Mouse (Mus musculus): ENCODE data around the gene Mms19.
"Not testable (repeated sequence)": the region's sequence is repeated elsewhere in the genome, so short reads cannot be mapped to it uniquely, and the experiment has no call there.

The Mms19 gene

GRCm38 (mm10) chr19:41933179-41934086 lies 47.5 kb downstream of the Mms19 start, which contains the start of the genes Exosc1 and Zdhhc16:
TSS of gene Exosc1 (minus strand) at chr19:41933423.
TSS of gene Zdhhc16 (plus strand) at chr19:41933480.
- DNase-seq: peak; percentile 96

DNA sequence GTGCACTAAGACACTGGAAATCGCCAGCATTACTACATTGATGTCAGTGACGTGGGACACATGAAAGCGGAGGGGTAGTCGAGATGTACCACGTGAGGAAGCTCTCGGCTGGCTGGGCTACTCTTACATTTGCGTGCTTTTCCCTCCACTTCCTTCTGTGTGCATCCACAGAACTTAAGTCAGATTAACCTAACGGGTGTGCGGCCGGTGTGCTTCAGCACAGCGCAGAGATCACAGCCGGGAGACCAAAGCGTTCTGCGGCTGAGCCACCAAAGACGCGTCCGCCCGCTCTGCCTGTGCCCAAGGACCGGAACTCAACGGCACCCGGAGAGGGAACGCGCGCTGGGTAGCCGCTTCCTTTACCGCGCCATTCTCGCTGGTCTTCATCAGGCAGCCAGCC lies 48.3 kb downstream of the Mms19 start:
- DNase-seq: no peak

DNA sequence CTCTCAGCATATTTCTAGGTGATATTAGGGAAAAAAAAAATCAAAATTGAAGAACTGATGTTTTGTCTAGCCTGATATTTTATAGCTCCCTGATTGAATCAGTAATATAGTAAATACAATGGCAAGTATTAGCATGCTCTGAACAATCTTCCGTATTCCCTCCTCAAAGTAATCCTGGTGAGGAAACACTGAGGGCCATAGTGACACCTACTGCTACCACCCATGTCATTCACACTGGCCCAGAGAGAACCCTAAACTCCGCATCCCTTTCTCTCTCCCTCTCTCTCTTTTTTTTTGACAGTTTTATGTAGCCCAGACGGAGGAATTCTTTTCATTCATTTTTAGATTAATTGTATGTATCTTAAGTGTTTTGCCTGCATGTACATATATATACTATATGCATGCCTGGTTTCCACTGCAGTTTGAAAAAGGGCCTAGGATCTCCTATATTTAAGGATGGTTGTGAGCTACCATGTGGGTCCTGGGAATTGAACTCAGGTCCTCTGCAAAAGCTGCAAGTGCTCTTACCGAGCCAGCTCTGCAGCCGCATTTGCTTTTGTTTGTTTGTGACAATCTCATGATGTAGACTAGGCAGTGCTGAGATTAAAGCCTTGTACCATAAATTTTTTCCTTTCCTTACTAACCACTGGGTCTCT lies 60.4 kb downstream of the Mms19 start:
- DNase-seq: no peak

DNA sequence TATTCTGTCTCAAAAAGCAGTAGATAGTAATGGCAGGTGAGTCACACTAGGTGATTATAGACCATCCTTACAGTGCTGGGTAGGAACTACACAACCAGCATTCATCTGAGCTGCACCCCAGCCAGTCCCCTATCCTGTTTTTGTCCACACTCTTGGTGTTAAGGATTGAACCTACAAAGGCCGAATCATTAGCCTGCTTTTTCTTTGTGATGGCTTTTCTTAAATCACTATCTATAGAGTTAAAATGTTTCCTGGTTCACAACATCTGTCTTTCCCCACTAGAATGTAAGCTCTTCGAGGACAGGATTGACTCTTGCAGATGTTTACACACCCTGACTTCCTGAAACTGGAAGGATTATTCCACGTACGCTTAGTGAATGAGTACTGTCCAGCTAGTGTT lies 61.5 kb downstream of the Mms19 start:
- DNase-seq: no peak

- DNase-seq: no peak
These were observed 64.1 kb downstream of the Mms19 start for GRCm38 (mm10) chr19:41916853-41917252.

GRCm38 (mm10) chr19:41915294-41915693 lies 65.7 kb downstream of the Mms19 start:
- no peak for DNase-seq

GRCm38 (mm10) chr19:41914592-41914882 lies 66.4 kb downstream of the Mms19 start:
- not testable (repeated sequence) for DNase-seq

- DNase-seq: no peak
These were observed 67.0 kb downstream of the Mms19 start for GRCm38 (mm10) chr19:41913774-41914591.

- DNase-seq: peak in 1 of 2 experiments; percentile 33
These were observed 68.6 kb downstream of the Mms19 start for GRCm38 (mm10) chr19:41912121-41913080.

DNA sequence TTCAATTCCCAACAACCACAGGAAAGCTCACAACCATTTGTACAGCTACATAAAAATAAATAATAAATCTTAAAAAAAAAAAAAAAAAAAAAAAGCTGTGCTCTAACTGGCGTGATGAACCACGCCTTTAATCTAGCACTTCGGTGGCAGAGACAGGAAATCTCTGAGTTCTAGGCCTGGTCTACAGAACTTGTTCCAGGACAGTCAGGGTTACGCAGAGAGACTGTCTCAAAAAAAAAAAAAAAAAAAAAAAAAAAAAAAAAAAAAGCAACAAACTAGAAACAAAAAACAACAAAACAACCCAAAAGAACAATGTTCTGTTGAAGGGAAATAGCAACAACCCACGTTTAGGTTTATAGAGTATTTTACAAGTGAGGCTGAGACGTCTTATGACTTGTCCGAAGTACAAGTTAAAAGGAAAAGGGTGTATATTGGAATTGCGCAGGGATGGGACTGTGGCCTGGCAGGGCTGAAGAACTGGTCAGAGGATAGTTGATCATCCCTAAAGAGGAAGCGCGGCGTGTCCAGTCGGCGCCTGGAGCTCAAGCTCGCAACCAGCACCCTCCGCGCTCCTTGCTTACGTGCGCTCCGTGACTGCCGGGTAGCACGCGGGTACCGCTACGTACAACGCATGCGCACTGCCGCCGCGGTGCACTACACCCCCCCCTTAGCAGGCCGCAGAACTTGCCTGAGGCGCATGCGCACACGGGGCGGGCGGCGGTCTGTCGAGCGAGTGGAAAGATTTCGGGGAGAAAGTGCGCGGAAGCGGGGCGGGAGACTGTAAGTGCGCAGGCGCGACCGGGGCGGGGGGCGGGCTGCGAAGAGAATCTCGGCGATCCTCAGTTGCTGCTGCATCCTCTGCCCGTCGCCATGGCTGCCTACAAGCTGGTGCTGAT lies 69.5 kb downstream of the Mms19 start, which contains the start of gene Pgam1:
Gene Pgam1, plus strand, starts transcription at position 746 of the 896 bp plus-strand sequence.
- peak; percentile 92 to 96 for DNase-seq

DNA sequence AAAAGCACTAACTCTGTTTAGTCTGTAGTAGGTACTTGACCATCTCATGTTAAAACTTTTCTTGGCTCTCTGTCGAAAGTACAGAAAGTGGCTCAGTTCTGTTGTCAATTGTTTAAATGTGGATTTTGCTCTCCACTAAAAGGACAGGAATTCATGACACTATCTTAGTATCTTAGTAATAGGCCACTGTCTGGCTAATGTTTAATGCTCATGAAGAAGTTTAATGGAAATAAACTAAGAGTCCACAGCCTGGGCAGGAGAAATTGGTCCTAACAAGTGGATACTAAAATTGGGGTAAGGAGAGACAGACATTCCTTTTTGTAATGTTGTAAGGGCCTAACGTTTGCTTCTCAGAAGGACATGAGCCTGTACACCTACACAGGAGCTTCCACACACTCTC lies 70.6 kb downstream of the Mms19 start:
- no peak for DNase-seq

DNA sequence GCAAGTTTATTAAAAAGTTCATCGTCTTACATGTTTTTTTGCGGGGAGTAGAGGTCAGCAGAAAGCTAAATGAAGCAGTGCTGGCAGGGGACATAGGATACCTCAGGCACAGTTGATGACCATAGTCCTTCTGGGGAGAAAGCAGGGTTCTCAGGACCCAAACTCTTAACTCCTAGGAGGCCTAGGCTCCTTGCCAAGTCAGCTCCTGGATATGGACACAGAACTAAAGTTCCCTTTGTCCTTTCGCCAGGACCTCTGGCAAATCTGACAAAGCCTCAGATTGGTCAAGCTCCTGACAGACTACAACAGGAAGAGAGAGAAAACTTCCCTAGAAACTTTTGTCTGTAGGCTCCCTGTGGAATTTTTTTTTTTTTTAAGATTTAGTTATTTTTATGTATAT lies 72.2 kb downstream of the Mms19 start:
- no peak for DNase-seq

DNA sequence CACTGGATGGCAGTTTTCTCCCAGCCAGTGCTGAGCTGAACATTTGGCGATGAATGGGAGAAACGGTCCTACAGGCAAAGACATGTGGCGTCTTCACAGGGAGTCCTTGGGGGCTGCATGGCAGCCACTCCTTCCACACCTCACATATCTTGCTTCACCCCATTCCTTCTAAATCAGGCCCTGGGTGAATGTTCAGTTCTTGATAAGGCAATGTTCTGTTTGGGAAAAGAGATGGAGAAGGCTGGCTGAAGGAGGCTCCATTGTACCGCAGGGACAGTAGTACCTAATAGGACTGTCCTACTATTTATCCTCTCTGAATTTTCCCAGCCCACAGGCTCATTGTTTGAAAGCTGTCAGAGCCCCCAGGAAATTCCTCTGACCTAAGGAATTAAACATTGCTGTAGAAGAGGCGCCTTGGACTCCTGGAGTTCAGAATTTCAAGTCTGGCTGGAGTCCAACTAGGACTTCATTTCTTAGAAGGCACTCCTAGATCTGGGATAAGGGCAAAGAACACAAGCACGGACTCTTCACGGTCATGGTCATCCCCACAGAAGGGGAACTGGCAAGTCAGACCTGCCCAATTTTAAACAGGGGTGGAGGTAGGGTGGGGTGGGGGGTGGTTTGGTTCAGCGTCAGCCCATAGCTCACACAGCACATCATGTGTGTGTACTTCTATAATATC lies 73.7 kb downstream of the Mms19 start:
- DNase-seq: no peak

- no peak for DNase-seq
These were observed 74.5 kb downstream of the Mms19 start for GRCm38 (mm10) chr19:41906311-41907078.

DNA sequence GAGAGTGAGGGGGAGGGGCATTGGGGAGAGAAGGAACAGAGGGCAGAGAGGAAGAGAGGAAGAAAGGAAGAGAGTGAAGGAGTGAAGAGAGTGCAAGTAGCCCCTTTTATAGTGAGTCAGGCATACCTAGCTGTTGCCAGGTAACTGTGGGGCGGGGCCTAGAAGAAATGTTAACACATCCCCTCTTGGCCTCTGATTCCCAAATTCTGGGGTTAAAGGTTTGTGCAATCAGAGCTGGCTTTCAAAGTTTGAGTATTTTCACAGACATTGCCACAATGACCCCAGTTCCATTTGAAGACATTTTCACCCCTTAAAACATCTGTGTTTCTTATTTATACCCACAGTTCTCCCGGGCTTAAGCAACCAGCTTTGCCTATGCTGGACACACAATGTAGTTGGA lies 75.7 kb downstream of the Mms19 start:
- no peak for DNase-seq

GRCm38 (mm10) chr19:41902848-41903593 lies 77.9 kb downstream of the Mms19 start:
- no peak for DNase-seq

DNA sequence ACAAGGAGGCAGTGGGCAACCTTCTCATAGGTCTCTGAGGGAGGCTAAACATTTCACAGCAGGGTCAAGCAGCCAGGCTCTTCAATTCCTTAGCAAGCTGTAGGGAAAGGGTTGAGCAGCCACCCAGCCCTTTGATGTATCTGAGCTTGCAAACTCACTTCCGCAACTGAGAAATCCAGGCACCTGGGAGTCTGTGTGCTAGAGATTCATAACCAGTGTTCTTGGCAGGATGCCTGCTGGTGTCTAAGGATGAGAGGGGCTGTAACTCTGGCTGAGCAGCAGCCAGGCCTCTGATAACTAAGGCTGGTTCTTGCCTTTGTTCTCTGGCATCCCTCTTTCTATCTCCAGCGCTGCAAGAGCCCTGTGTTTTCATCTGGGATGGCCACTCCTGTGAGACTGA lies 79.3 kb downstream of the Mms19 start:
- DNase-seq: no peak

DNA sequence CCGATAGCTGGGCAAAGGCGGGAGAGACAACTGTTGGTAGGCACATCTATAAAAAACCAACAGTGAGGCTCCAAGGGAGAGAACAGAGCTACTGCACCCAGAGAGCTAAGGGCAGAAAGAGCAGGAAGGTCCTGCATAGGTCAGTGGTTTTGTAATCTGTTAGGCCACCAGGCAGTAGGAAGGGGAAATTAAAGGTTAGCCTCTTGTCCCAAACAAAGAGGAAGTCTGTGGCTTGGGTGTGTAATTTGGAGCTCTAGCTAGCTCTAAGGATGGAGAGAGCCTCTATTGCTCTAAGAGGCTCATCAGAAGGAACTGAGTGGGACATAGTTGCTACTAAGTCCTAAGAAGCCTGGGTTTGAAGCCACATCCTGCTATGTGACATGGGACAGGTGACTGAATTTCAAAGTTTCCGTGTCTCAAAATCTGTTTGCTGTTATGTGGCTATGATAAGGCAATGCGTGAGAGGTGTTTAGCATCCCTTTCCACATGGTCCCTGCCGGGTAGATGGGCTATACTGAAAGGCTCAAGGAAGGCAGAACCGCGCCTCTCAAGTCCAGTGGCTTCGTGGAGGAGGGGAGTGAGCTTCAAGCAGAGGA lies 80.4 kb downstream of the Mms19 start:
- DNase-seq: no peak

Measured in spleen, adult 18-20 months (tissue).